Mouse (Mus musculus) heart, embryonic 11.5 days (tissue): Measurements from ENCODE around the gene BC025920. TPM values are rescaled to one million over a fixed set of nuclear protein-coding genes. Genes with fewer than 3 reads are reported as not detected.
"Not testable (repeated sequence)": the region's sequence is repeated elsewhere in the genome, so short reads cannot be mapped to it uniquely, and the experiment has no call there.

Experiments used
- ATAC-seq: fragments of 200-750 bp; cut with Nextera tagmentation; replicated peaks from 2 replicates; pipeline ENCODE4 v1.8.0; 2017; ENCODE audit warnings: moderate library complexity; ENCODE audit not compliant: insufficient number of reproducible peaks, low FRiP score, low TSS enrichment
- H3K27ac ChIP-seq: fragments of 300-500 bp; sonication (generic); 2 replicates; pipeline ENCODE4 v1.5.1; 2014; ENCODE audit warnings: mild to moderate bottlenecking, low read depth, low read length
- H3K27me3 ChIP-seq: fragments of 300-500 bp; sonication (generic); 2 replicates; pipeline ENCODE4 v1.6.1; 2014; ENCODE audit warnings: mild to moderate bottlenecking, low read length, mixed read lengths; ENCODE audit not compliant: control insufficient read depth, insufficient read depth
- H3K36me3 ChIP-seq: fragments of 300-500 bp; sonication (generic); 2 replicates; pipeline ENCODE4 v1.6.1; 2014; ENCODE audit warnings: mild to moderate bottlenecking, low read length, moderate library complexity, mixed read lengths; ENCODE audit not compliant: control insufficient read depth, insufficient read depth
- H3K4me1 ChIP-seq: fragments of 300-500 bp; sonication (generic); 2 replicates; pipeline ENCODE4 v1.6.1; 2014; ENCODE audit warnings: low read length; ENCODE audit not compliant: control insufficient read depth, insufficient read depth
- H3K4me2 ChIP-seq: fragments of 300-500 bp; sonication (generic); 2 replicates; pipeline ENCODE4 v1.6.1; 2014; ENCODE audit warnings: mild to moderate bottlenecking, moderate library complexity
- H3K4me3 ChIP-seq: fragments of 300-500 bp; sonication (generic); 2 replicates; pipeline ENCODE4 v1.5.1; 2014; ENCODE audit warnings: low read depth, low read length
- H3K9ac ChIP-seq: fragments of 300-500 bp; sonication (generic); 2 replicates; pipeline ENCODE4 v1.6.1; 2014; ENCODE audit warnings: mild to moderate bottlenecking, low read depth, low read length, moderate library complexity
- H3K9me3 ChIP-seq: fragments of 300-500 bp; sonication (generic); replicated peaks from 2 replicates; pipeline ENCODE4 v1.6.1; 2016; ENCODE audit warnings: low read length; ENCODE audit not compliant: control insufficient read depth
- WGBS: fragments of 180-500 bp; shearing (Covaris S2); extraction: QIAGEN DNeasy Blood & Tissue Kit; methylation state at CpG from one replicate; pipeline ENCODE4 v1.1.7; 2014; ENCODE audit not compliant: insufficient replicate concordance; 5-methylcytosine and 5-hydroxymethylcytosine counted together
- polyA plus RNA-seq: library from polyadenylated mRNA; unstranded; fragments of >200 nt; fragmentation: Nextera tagmentation; extraction: Ambion mirVana; gene quantifications from 2 replicates; pipeline ENCODE4 v1.2.1, GENCODE M21; 2014

The BC025920 gene
- polyA plus RNA-seq, 1 experiment from 2014 or later: 0.63 TPM

- Histone ChIP-seq H3K36me3 (no peaks in the 10 kb centered on the region; the same call in 1 of the 2 replicates), H3K27ac (no peak overlapping the region), H3K4me2 (no peak overlapping the region), H3K9me3 (no peaks in the 10 kb centered on the region), H3K27me3 (no peaks in the 10 kb centered on the region), H3K4me1 (peaks cover 11% of the 10 kb centered on the region), H3K4me3 (no peak overlapping the region), H3K9ac (no peak overlapping the region)
- no peak for ATAC-seq
- WGBS: 83% methylated on average over 4 of the region's 4 CpGs
These were observed 39.3 kb downstream of the BC025920 start for GRCm38 (mm10) chr10:81645391-81645790.

GRCm38 (mm10) chr10:81646015-81646555 lies 40.0 kb downstream of the BC025920 start:
- no peak overlapping the region for H3K27ac ChIP-seq
- no peak overlapping the region for H3K4me3 ChIP-seq
- H3K9me3 ChIP-seq: no peaks in the 10 kb centered on the region
- H3K9ac ChIP-seq: no peak overlapping the region
- no peak overlapping the region for H3K4me2 ChIP-seq
- WGBS: 76% methylated on average over 7 of the region's 7 CpGs
- no peak for ATAC-seq
- H3K36me3 ChIP-seq: no peaks in the 10 kb centered on the region; the same call in 1 of the 2 replicates
- no peaks in the 10 kb centered on the region for H3K27me3 ChIP-seq
- H3K4me1 ChIP-seq: peaks cover 11% of the 10 kb centered on the region

- not testable (repeated sequence) for H3K27me3 ChIP-seq, H3K4me1 ChIP-seq, H3K9me3 ChIP-seq, H3K36me3 ChIP-seq
- Histone ChIP-seq H3K27ac (peak within 1 kb of the TSS; percentile 50; the same call in 1 of the 2 replicates), H3K9ac (peak within 1 kb of the TSS; percentile 74), H3K4me3 (peak within 1 kb of the TSS; percentile 52), H3K4me2 (peak within 1 kb of the TSS; percentile 64)
- WGBS: 2% methylated on average over 34 of the region's 52 CpGs
- ATAC-seq: peak; percentile 94
These were observed 43.0 kb downstream of the BC025920 start, which contains the start of gene Gm10778 for GRCm38 (mm10) chr10:81648803-81649775. Gm10778 (plus strand) TSS chr10:81649059.

- Histone ChIP-seq H3K36me3 (peaks cover 6% of the 10 kb centered on the region; the same call in 1 of the 2 replicates), H3K27ac (no peak overlapping the region), H3K9me3 (peaks cover 10% of the 10 kb centered on the region), H3K4me1 (no peaks in the 10 kb centered on the region), H3K27me3 (no peaks in the 10 kb centered on the region), H3K9ac (no peak overlapping the region), H3K4me2 (no peak overlapping the region), H3K4me3 (no peak overlapping the region)
- ATAC-seq: no peak
- WGBS: 92% methylated on average over 10 of the region's 10 CpGs
These were observed 49.1 kb downstream of the BC025920 start for GRCm38 (mm10) chr10:81655178-81655577.

- Histone ChIP-seq H3K27me3 (no peaks in the 10 kb centered on the region), H3K27ac (no peak overlapping the region), H3K9ac (no peak overlapping the region), H3K4me1 (no peaks in the 10 kb centered on the region), H3K4me2 (no peak overlapping the region), H3K9me3 (peaks cover 10% of the 10 kb centered on the region), H3K36me3 (peaks cover 6% of the 10 kb centered on the region; the same call in 1 of the 2 replicates), H3K4me3 (no peak overlapping the region)
- no peak for ATAC-seq
- 99% methylated on average over 2 of the region's 2 CpGs for WGBS
These were observed 50.1 kb downstream of the BC025920 start for GRCm38 (mm10) chr10:81656174-81656573.

Other genes with a start within 250 kb of the BC025920 start
- 4.6 and 4.7 TPM in 2 replicates for gene Mfsd12, start 248.8 kb upstream of the BC025920 start, polyA plus RNA-seq
- gene 4930404N11Rik, start 240.5 kb upstream of the BC025920 start, polyA plus RNA-seq: 0.23 and 0.67 TPM in 2 replicates
- 66.1 and 70.0 TPM in 2 replicates for gene Fzr1, start 227.8 kb upstream of the BC025920 start, polyA plus RNA-seq
- 47.5 and 61.4 TPM in 2 replicates for gene Dohh, start 221.8 kb upstream of the BC025920 start, polyA plus RNA-seq
- 1.4 and 2.9 TPM in 2 replicates for gene Gm48551, start 221.8 kb upstream of the BC025920 start, polyA plus RNA-seq
- gene Gm48552, start 217.3 kb upstream of the BC025920 start, polyA plus RNA-seq: 0.55 and 1.2 TPM in 2 replicates
- 4.2 and 5.8 TPM in 2 replicates for gene Smim24, start 213.2 kb upstream of the BC025920 start, polyA plus RNA-seq
- gene Nfic, start 150.6 kb upstream of the BC025920 start, polyA plus RNA-seq: 28.1 and 29.8 TPM in 2 replicates
- 0.19 and 0.31 TPM in 2 replicates for gene Celf5, start 123.6 kb upstream of the BC025920 start, polyA plus RNA-seq
- 40.9 and 49.0 TPM in 2 replicates for gene Ncln, start 109.9 kb upstream of the BC025920 start, polyA plus RNA-seq
- gene S1pr4, start 106.1 kb upstream of the BC025920 start, polyA plus RNA-seq: 0.56 and 0.79 TPM in 2 replicates
- 2.5 and 3.4 TPM in 2 replicates for gene Gna15, start 82.0 kb upstream of the BC025920 start, polyA plus RNA-seq
- 55.5 and 58.8 TPM in 2 replicates for gene Gna11, start 61.1 kb upstream of the BC025920 start, polyA plus RNA-seq
- gene Aes, start 46.8 kb upstream of the BC025920 start, polyA plus RNA-seq: 330 and 481 TPM in 2 replicates
- 17.8 and 18.3 TPM in 2 replicates for gene Tle2, start 31.7 kb upstream of the BC025920 start, polyA plus RNA-seq
- 25.6 and 27.3 TPM in 2 replicates for gene Tle6, start 5.2 kb upstream of the BC025920 start, polyA plus RNA-seq
- gene Sirt6, start 21.5 kb downstream of the BC025920 start, polyA plus RNA-seq: 21.5 and 27.3 TPM in 2 replicates
- gene Ankrd24, start 22.3 kb downstream of the BC025920 start, polyA plus RNA-seq: 7.2 and 8.1 TPM in 2 replicates
- gene Gm10778, start 42.8 kb downstream of the BC025920 start, polyA plus RNA-seq: 2.9 and 3.3 TPM in 2 replicates
- gene Zfp433, start 98.6 kb downstream of the BC025920 start, polyA plus RNA-seq: 8.0 and 13.2 TPM in 2 replicates
- 6.8 and 7.0 TPM in 2 replicates for gene Gm3055, start 164.9 kb downstream of the BC025920 start, polyA plus RNA-seq
- gene Gm4767, start 205.9 kb downstream of the BC025920 start, polyA plus RNA-seq: 1.6 and 2.5 TPM in 2 replicates